Mouse (Mus musculus) thymus, postnatal 14 days (tissue): ENCODE results near the gene Camsap1.
A peak's percentile ranks its signal among the peaks of the same experiment; 100 is the strongest.

Experiments
- DNase-seq: peaks from one replicate; pipeline ENCODE4 v3.0.0; 2021

Gene Camsap1

DNA sequence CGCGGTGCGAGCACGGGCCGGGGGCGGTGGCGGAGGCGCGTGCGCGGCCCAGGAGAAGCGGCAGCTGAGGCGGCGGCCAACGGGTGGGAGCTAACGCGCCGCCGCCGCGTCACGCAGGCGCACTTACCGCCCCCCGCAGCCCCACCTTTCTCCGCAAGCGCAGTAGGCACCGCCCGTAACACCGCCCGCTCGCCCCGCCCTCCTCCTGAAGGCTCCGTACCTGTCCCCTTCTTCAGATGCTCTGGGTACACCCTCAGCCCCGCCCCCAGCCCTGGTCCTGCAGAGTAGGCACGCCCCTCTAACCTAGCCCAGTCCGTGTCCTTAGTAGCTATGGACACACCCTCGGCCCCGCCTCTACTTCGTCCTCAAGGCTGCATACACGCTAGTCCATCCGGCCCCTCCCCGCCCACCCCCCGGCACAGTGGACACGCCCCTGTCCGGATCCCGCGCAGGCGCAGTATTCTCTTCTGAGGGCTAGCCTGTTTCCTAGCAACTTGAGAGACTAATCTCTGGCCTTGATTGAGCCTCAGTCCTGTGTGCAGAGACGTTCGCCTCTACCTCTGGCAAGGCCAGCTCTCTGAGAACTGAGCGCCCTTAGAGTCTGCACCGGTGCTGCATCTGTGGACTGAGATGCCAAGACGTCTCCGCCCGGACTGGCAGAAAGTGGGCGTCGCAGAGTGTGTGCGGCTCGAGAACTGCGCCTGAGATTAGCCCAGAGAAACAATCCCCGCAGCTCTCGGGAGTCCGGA lies at the start of gene Camsap1:
Gene Camsap1 (minus strand): TSS at position 124 of the 749 bp plus-strand sequence.
- DNase-seq, result peak; percentile 99

DNA sequence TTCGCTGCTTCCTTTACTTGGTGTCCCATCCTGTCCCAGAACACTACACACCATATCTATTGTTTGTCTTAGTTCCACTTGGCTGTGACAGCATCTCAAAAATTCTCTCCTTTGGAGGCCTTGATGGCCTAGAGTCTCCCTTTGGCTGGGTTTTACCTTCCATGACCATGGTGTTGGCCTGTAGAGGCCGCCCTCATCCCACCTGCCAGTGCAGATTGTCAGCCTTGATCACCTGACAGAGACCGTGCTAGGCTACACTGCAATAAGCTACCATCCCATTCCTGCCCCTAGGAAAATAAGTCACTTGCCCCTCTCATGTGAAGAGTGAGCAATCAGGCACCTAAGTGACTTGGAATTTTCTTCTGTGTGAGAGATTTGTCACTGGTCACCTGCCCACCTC lies 47.2 kb upstream of the Camsap1 start:
- DNase-seq, result no peak

DNA sequence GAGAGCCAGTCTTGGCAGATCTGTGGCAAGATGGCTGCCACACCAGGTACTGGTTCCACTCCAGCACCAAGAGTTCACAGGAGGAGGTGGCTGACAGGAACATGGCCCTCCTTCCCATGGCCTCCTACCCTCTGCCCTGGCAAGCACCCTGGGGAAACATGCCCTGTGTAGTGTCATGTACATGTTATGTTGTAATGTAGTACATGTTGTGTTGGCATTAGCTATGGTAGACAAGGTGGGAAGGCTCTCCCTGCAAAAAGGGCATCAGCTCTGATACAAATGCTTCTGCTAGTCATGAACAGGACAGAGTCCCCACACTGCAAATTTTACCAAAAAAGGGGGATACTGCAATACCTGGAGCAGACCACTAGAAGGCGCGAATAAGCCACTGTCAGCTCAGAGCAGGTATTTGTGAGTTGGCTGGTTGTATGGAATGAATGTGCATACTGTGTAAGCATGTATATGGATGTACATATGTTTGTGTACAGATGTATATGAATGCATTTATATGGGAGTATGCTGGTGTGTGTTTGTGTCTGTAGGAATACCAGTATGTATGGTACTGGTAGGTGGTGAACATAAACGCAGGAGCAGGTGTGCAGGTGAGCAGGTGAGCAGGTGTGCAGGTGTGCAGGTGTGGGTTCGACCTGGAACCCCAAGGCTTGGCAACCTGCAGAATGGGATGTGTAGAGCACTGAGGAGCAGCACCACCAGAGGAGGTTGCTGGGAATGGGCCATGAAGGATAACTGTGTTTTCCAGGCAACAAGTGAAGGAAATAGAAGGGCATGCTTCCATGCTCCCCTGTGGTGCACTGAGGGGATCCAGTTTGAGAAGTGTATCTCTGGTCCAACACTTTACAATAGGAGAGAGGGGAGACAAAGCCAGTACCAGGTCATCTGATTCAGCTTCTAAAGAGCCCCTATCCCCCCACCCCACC lies 41.3 kb upstream of the Camsap1 start:
- peak; percentile 51 for DNase-seq

DNA sequence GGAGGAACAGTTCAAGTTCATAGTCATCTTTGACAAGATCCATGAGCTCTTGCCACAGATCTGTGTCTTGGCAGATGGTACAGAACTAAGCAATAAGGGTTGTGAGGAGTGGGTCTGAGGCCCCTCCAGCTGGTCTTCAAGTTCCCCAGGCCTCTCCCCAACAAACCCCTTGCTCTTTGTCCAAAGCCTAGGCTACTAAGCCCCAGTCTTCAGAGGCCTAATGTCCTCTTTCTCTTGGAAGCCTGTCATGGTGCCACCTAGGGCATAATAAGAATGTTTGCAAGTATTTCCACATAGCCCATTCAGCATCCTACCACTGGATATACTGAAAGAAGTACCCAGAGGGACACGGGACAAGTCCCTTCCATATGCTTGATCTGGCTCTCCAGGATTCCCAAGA lies 39.5 kb upstream of the Camsap1 start:
- no peak for DNase-seq

DNA sequence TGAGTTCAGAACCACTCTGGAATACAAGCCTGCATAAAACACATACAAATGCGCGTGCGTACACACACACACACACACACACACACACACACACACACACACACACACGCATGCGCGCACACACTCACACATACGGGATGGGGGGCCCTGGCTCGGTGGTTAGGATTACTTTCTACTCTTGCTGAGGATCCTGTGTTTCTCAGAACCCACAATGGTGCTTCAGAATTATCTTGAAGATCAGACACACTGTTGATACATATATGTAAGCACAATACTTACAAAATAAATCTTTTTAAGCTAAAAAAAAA lies 39.1 kb upstream of the Camsap1 start:
- DNase-seq, result no peak

DNA sequence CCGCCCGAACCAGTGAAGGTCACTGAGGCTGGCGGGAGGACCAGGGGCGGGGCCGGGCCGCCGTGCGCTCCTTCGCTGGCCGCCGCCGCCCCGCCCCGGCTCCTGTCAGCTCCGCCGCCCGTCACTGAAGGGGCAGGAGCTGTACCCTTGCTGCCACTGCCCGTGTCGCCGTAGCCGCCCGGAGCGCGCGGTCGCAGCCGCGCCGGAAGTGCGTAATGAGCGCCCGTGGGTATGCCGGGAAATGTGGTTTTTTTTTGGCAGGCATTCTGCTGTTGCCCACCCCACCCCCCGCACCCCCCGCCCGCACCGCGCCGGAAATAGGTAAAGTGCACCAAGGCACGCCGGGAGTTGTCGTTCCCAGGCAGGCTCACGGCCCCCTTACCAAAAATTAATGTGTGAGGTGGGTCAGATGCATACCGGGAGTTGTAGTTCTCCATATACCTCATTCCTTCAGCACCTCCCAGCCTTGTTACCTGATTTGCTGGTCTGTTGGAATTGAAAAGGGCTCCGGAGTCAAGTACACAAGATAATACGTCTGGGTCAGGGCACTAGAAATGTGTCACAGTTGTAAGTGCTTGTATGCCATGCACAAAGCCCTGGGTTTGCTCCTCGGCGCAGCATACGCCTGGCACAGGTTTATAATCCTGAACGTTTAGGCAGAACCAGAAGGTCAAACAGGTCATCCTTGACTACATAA lies 38.6 kb upstream of the Camsap1 start, which contains the start of gene Ubac1:
Gene Ubac1 (minus strand): TSS at position 187 of the 697 bp plus-strand sequence.
- DNase-seq, result peak; percentile 91

DNA sequence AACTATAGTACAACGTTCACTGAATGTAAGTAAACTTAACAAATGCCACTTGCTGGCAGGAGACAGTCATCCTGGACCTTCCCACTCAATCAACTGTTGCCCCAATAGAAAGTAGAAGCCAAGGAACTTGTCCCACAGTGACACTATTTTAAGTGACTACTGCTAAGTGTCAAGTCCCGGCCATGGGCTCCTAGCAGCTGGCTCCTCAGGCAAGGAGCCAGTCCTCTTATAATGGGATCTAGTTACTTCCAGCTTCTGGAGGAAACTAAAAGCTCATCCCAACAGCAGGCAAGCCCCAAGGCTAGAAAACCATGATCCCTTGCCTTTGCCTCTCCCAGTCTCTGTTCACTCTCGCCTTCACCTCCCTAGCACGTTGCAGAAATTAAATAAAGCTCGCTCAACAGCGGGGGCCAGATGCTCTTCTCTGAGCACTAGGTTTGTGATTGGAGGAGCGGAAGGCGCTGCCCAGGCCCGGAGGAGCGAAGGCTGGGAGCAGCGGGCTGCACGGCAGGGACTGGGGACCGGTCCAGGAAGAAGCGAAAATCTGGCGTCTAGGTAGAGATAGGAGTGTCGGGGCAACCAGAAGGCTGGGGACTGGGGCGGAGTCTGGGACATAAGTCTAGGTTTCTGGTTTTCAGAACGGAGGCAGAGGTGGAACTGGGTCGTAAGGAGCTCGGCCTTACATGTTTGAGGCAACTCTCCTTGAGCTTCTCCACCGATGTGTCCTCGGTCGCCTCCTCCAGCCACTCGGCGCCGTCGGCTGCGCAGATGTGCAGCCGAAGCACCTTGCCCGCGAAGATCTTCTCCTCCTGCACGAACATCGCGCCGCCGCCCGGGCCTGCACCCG lies 37.9 kb upstream of the Camsap1 start:
- peak; percentile 55 for DNase-seq

DNA sequence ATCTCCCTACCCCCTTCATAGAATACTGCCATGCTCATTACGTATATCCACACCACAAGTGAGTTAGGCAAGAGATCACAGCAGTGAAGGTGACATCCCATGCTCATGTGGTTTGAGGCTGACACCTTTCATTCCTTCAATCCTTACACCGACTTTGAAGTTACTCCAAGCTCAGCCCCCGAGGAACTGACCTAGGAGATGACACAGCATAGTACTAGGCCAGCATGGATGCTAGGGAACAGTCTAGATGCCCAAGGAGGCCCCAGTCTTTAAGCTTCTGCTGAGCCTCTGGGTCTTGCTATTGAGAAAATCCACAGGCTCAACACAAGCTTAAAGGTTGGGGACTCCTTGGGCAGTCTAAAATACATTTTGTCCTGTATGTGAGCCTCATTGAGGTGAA lies 36.8 kb upstream of the Camsap1 start:
- DNase-seq, result no peak

DNA sequence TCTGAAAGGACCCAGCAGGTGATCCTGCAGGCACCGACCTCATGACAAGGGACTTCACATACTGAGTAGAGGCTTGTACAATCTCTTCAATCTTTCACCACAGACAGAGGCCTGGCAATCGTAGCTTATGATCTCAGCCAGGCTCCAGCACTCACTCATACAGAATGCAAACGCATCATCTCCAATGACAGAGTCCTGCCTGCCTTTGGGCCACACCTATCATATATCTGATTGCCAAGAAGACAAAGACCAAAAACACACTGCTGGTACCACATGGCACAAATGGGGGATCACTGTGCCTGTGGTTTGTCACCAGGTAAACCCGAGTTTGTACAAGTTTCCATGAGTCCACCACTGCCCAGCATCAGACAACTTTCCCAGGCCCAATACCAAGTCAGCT lies 34.2 kb upstream of the Camsap1 start:
- no peak for DNase-seq

DNA sequence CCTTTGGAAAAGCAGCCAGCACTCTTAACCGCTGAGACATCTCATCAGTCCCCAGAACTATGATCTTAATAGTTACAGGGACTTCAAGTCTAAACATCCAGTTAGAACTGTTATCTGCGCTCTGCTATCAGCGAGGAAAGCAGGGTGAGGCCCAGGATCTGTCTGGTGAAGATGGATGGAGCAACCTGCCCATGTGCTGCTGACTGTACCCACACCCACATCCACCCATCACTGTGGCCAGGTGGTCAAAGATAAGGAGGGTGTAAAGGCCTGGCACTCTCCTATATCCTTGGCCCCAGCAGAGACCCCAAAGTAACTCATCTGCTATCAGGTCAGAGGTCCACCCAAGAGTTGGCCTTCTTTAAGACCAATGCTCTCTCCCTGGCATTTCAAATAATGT lies 30.6 kb upstream of the Camsap1 start:
- DNase-seq, result no peak

DNA sequence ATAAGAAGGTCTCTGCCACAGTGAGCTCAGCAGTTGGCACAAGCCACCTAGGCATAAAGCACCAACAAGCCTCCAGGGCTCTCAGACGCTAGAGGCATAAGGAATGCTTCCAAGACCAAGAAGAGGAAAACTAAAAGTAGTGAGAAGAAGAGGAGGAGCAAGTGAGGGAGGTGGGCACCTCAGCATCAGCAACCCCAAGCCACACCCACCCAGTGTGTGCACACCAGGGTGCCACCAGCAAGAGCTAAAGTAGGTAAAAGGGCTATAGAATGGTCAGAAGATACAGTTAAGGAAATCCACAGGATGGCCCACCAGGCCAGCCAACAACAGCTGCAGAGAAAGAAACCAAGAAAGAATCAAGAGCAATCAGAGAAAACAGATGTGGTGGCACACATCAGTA lies 28.3 kb upstream of the Camsap1 start:
- DNase-seq, result no peak

DNA sequence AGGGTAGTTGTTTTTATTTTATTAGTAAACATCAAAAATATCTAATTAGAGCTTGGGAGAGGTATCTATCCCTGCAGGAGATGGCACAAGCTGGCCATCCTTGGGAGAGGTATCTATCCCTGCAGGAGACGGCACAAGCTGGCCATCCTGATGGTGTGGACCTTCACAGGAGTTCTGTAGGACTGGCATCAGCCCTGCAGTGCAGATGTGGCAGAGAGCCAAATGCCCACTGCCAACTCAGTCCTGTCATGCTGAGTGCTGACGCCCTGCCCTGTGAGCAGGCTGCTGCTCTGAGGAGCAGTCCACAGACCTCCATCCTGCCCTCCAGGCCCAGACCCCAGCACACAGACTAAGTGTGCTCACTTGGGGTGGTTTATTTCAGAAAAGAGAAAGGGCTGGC lies 18.9 kb upstream of the Camsap1 start:
- DNase-seq, result no peak

DNA sequence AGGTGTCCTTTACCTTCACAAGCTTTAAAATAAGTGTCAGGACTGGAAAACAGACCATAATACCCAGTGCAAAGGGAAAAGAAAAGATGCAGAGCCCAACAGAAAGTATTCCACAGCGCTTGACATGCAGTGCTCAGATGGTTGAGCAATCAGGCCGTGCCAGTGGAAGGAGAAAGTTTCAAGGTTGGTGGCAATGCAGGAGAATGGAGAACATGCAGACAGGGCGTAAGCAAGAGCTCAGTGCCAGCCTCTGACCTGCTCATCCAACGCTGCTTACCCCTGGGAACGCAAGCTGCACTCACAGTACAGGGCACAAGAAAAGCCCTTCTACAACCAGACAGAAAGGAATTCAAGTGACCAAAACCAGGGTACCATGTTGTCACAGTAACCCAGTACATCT lies 18.1 kb upstream of the Camsap1 start:
- no peak for DNase-seq

DNA sequence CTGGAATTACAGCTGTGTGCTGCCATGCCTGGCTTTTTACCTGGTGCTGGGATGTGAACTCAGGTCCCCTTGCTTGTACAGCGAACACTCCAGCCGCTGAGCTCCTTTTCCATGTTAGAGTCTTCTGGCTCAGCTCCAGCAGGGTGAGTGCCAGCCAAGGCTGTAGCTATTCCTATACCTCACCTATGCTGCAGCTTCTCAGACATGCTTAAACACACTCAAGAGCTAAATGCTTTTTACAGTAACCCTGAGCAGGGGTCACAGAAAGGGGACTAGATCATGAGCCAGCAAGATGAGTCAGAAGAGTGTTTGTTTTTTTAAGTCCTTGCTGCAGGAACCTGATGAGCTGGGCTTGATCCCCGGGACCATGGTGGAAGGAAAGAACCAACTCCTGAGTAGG lies 14.6 kb upstream of the Camsap1 start:
- no peak for DNase-seq

DNA sequence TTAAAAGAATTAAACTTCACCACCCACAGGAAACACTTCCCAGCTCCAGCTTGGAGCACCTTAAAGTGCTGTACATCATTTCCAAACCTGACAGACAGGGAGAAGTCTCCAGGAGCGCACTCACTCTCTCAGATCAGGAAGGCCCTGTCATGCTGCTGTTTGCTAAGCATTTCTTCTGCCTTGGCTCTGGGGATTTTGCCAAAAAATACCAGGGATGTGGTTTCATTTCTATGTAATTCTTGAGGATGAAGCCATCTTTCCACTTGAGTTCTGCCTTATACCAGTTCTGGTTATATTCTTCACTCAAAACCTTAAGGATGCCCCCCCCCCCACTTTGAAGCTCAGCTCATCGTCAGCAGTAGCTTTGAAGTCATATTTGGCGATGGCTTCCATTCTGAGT lies 11.7 kb upstream of the Camsap1 start:
- DNase-seq, result no peak

DNA sequence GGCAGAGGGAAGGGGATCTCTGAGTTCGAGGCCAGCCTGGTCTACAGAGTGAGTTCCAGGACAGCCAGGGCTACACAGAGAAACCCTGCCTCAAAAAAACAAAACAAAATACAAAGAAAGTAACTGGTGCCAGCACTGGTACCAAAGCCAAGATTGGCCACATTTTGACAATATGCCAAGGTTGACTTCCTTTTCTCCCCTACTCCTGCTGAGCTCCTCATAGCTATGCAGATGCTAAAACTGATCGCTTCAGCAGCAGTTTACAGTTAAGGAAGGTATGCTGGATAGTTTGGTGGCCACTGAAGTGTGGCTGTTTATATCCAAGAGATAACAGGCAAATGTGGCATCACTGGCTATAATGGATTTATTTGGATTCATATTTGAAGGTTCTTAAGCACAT lies 9.2 kb upstream of the Camsap1 start:
- DNase-seq, result no peak

DNA sequence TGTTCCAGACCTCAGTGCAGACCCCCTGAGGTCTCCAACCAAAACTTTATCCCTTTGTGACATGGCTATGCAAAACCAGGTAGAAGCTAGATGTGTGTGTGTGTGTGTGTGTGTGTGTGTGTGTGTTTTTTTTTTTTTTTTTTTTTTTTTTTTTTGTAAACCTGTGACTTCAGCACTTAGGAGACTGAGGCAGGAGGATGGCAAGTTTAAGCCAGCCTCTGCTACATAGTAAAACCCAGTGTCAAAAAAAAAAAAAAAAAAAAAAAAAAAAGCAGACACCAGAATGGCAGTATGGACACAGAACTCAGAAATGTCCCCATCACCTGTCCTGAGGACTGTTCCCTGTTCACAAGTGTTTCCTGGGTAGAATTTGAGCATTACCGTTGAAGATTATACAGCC lies 6.6 kb upstream of the Camsap1 start:
- no peak for DNase-seq

DNA sequence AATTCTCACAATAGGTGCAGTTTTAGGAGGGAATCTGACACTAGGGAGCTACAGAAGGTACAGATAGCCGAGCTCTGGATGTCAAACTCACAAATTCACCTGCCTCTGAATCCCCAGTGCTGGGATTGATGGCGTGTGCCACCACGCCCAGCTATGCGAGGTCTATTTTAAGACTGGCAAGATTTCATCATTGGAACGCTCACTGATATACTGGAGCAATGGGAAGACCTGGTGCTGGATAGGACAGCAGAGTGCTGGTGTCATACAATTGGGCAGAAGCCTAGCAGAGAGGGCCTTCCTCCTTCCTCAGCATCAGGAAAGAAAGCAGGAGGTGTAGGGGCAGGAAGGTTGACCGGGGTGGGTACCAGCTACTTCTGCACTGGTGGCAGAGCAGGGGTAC lies 4.7 kb upstream of the Camsap1 start:
- no peak for DNase-seq

DNA sequence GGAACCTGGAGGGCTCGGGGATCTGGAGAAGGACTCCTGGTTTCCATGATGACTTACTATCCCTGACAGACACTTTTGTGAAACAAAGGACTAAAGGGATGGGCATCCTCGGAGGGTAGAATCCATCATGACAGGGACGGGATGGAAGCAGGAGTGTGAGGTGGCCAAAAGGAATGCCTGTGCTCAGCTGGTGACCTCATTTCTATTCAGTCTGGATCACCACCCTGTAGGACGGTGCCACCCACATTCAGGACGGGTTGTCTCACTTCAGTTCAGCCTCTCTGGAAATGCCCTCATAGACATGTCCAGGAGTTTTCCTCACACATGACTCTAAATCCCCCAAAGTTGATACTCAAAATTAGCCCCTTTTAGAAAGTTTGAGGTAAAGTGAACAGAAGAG lies 3.5 kb upstream of the Camsap1 start:
- DNase-seq, result no peak

DNA sequence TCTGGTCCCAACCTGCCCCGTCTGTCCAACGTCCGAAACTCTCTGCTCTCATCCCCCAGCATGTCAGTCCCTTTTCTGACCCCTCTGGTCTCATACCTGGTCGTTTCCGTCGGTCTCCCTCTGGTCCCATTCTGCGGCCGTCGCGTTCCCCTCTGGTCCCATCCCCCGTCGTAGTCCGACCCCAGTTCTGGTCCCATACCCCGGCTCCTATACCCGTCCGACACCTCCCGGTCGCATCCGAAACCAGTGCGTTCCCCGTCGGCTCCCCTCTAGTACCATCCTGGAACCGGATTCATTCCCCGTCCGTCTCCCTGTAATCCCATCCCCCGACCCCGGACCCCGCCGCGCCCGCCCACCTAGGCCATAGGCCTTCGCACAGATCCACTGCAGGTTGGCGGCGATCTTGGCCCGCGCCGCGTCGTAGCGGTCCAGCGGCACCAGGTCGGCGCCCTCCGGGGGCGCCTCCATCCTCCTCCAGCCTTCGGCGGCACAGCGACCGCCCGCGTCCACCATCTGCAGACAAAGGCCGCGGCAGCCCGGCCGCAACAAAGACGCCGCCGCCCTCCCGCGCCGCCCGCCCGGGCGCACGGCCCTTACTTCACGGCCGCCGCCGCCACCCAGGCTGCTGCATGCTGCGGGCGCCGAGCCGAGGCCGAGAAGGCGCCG lies 523 bp downstream of the Camsap1 start:
- peak; percentile 49 for DNase-seq

DNA sequence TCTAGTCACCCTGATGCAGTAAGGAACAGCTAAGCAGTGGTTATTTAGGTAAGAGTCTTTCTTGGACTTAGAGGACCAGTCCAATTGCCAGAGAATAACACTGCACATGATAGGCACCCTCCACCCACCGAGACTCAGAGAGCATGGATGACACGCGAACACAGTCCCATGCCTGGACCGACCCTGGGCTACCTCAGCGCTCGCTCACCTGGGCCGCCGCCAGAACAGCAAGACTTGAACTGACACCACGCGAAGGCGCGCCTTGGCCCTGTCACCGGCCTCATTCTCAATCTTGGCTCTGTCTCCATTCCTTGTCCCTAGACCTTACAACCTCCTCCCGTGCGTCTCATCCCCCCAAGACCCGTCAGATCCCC lies 1.0 kb downstream of the Camsap1 start:
- DNase-seq, result peak; percentile 30

DNA sequence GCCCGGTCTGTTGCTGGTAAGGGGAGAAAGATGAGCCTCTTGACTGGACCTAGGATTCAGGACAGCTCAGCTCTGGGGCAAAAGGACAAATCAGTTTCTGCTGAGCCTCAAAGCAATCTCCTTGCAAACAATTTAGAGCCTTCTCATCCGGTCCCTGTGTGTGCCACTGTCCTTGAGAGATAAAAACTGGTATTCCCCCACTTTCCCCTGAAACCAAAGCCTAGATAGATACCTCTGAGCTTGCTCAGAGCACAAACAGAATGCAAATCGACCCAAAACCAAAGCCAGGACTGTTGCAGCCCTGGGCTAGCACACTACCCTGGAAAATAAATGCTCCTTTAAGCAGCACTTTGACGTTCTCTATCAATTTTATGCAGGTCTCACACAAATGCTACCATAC lies 4.1 kb downstream of the Camsap1 start:
- no peak for DNase-seq
